Mouse (Mus musculus) spleen, adult 2 months (tissue): ENCODE measurements around the gene Rab28.

Experiments used
- CTCF ChIP-seq: fragments of 200-500 bp; IDR thresholded peaks from 2 replicates; pipeline ENCODE4 v1.5.1; 2011; ENCODE audit warnings: mild to moderate bottlenecking, inconsistent platforms; ENCODE audit not compliant: insufficient read depth, insufficient read length, insufficient replicate concordance; ENCODE audit errors: extremely low read depth
- POLR2A ChIP-seq: fragments of 200-500 bp; IDR thresholded peaks from 2 replicates; pipeline ENCODE4 v1.6.1; 2011; ENCODE audit warnings: low read depth, low read length, inconsistent platforms

DNA sequence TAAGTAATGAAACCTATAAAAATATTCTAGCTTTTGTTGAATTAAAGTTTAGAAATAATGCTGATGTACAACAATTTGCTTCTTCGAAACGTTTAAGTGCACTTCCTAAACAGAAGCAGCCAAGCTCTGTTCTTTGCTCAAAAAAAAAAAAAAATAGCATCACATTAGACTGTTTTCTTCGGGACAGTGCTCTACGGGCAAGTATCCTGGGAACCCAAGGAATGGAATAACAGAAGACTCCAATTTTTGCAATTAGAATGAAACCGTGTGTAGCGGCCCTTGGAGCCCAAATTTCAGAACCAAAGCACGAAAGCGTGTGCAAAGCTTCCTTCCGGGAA lies 1.2 kb downstream of the Rab28 start:
- TF ChIP-seq CTCF (no peak), POLR2A (no peak)
